Mouse (Mus musculus): Measurements from ENCODE around the gene Sult3a2. TPM values are rescaled to one million over a fixed set of nuclear protein-coding genes. Genes with fewer than 3 reads are reported as not detected.
"Not testable (repeated sequence)": the region's sequence is repeated elsewhere in the genome, so short reads cannot be mapped to it uniquely, and the experiment has no call there.

Gene Sult3a2
- polyA plus RNA-seq (2015; fragmentation: Nextera tagmentation; extraction: Ambion mirVana): not detected in 2 replicates

DNA sequence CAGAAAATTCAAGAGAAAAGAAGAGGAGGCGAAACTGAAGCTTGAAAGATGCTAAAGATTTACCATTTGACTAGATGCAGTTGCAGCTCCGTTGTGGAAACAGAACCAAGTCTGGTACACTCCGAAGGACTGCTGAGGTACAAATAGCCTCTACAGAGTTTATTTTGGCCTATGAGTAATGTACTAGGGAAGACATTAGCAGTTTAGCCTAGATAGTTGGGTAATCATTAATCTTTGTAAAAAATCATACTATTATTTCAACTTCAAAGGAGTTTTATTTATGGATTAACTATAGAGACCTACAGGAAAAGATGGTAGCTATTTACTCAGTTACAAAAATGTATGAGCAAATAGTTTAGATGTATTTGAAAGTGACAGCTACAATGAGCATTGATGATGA, at the start of gene Sult3a2:
Gene Sult3a2 (minus strand): TSS at position 101 of the 400 bp plus-strand sequence.
- 62% methylated on average over 3 of the region's 3 CpGs for WGBS (ENCODE audit: insufficient replicate concordance)
- ATAC-seq (ENCODE audit: low read depth) (no peak), DNase-seq (no peak)
- no peaks in the 10 kb centered on the region for H3K9me3 ChIP-seq (replicated peaks)
- H3K4me3 ChIP-seq (replicated peaks): no peak within 1 kb of the TSS
- no peaks in the 10 kb centered on the region for H3K27me3 ChIP-seq
- H3K27ac ChIP-seq: no peak within 1 kb of the TSS
- no peaks in the 10 kb centered on the region for H3K4me1 ChIP-seq (replicated peaks)
- no peak within 1 kb of the TSS for H3K9ac ChIP-seq
- no peaks in the 10 kb centered on the region for H3K36me3 ChIP-seq
- H3K4me2 ChIP-seq: no peak within 1 kb of the TSS

DNA sequence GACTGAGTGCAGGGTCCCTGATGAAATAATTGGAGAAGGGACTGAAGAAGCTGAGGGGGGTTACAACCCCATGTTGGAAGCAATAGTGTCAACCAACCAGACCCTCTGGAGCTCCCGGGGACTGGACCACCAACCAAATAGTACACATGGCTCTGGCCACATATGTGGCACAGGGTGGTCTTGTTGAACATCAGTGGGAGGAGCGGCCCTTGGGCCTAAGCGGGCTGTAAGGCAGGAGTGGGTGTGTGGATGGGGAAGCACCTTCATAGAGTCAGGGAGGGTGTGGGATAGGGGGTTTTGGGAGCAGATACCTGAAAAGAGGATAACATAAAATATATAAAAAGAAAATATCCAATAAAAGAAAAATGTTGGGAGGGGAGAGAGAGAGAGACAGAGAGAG, 34.4 kb upstream of the Sult3a2 start:
- Histone ChIP-seq H3K27ac (no peak overlapping the region), H3K27me3 (no peaks in the 10 kb centered on the region), H3K4me3 (replicated peaks) (no peak overlapping the region), H3K4me1 (replicated peaks) (no peaks in the 10 kb centered on the region), H3K9ac (no peak overlapping the region), H3K36me3 (no peaks in the 10 kb centered on the region), H3K4me2 (no peak overlapping the region), H3K9me3 (replicated peaks) (no peaks in the 10 kb centered on the region)
- no peak for ATAC-seq (ENCODE audit: low read depth)
- no peak for DNase-seq
- WGBS (ENCODE audit: insufficient replicate concordance): 66% methylated on average over 3 of the region's 3 CpGs

DNA sequence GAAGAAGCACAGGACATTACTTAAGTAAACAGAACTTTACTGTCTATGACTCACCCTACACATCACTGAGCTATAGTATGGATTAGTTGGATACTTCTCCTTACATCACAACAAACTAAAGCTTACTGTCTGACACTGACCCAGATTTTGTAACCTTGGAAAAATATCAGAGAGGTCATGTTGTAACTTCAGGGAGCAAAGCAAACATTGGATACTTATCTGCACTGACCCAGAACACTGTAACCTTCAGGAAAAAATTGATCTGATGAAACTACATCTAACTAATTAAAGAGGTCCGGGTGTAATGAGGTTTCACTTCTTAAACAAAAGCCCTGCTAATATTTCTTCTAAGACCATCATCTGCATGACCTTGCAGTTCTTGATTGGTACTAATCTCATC, 30.4 kb upstream of the Sult3a2 start:
- DNase-seq (no peak), ATAC-seq (ENCODE audit: low read depth) (no peak)
- no peaks in the 10 kb centered on the region for H3K36me3 ChIP-seq
- H3K4me2 ChIP-seq: no peak overlapping the region
- H3K9ac ChIP-seq: no peak overlapping the region
- no peaks in the 10 kb centered on the region for H3K27me3 ChIP-seq
- 56% methylated on average over 1 of the region's 1 CpGs for WGBS (ENCODE audit: insufficient replicate concordance)
- H3K4me1 ChIP-seq (replicated peaks): no peaks in the 10 kb centered on the region
- no peaks in the 10 kb centered on the region for H3K9me3 ChIP-seq (replicated peaks)
- H3K4me3 ChIP-seq (replicated peaks): no peak overlapping the region
- no peak overlapping the region for H3K27ac ChIP-seq

DNA sequence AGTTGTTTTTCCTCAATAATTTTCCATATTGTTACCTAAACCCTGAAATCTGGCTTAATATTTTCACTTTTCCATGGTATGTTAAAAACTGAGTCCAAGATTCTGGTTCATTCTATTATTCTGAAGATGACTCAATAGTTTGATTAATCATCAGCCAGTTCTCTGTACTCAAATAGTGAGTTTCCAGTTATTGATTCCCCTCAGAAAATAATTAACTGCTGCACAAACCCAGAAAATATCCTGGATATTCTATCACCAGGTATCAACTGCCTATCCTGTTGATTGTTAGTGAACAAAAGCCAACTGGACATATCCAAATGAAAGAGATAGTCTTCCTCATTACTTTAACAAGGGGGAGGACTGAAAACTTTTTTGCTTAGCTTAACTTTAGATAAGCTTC, 27.8 kb upstream of the Sult3a2 start:
- ATAC-seq (ENCODE audit: low read depth): no peak
- H3K4me2 ChIP-seq: no peak overlapping the region
- no peaks in the 10 kb centered on the region for H3K36me3 ChIP-seq
- no peaks in the 10 kb centered on the region for H3K27me3 ChIP-seq
- no peak overlapping the region for H3K27ac ChIP-seq
- no peak overlapping the region for H3K4me3 ChIP-seq (replicated peaks)
- no peak overlapping the region for H3K9ac ChIP-seq
- no peaks in the 10 kb centered on the region for H3K4me1 ChIP-seq (replicated peaks)
- no peaks in the 10 kb centered on the region for H3K9me3 ChIP-seq (replicated peaks)
- DNase-seq: no peak

DNA sequence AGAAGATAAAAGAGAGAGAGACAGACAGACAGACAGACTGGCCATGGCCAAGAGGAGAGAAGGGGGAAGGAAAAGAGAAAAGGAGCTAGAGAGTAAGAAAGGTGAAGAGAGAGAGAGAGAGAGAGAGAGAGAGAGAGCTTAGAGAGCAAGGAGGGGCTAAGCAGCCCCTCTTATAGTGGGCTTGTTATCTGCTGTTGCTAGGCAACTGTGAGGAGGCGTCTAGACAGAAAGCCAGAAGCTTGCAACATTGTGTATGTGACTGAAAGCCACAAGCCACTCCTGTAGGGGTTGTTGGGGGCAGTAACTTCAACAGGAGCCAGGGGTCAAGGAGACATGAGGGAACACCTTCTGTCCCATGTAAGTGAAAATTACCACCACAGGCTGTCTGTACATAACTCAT, 25.3 kb upstream of the Sult3a2 start:
- Histone ChIP-seq H3K4me1 (replicated peaks) (no peaks in the 10 kb centered on the region), H3K27me3 (no peaks in the 10 kb centered on the region), H3K4me2 (no peak overlapping the region), H3K4me3 (replicated peaks) (no peak overlapping the region), H3K36me3 (no peaks in the 10 kb centered on the region), H3K27ac (no peak overlapping the region), H3K9me3 (replicated peaks) (no peaks in the 10 kb centered on the region), H3K9ac (no peak overlapping the region)
- WGBS (ENCODE audit: insufficient replicate concordance): 19% methylated on average over 1 of the region's 1 CpGs
- ATAC-seq (ENCODE audit: low read depth) (no peak), DNase-seq (no peak)

DNA sequence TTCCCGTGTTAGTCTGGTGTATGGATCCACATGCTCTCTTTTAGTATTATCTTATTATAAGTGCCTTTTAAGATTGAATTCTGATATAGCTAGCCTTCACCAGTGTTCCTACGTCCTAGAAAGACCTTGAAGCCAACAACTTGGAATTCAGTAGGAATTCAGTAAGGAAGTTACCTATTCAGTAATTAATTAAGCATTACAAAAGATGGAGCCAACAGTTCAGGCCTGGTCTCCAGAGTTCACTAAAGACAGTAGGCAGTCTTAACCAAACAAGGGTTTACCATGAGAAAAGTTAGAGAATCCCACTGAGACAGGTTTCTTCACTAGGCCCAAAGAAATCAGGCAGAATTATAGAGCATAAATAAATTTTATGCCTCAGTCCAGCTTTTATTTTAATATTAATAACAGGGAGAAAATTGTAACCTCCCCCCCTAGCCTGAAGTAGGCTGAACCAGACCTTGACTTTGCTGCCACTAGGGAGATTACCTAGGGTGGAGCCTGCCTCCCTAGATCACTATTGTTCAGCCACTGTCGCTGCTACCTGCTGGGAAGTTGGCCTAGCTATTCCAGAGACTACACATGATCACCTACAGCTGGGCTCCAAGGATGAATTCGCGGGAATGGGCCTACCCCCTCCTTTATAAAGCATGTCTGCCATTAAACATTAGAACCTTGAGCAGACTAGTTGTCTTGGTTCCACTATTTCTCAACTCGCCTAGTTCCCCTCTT, 10.9 kb upstream of the Sult3a2 start:
- H3K27me3 ChIP-seq; H3K9me3 ChIP-seq (replicated peaks): not testable (repeated sequence)
- WGBS (ENCODE audit: insufficient replicate concordance): 50% methylated on average over 6 of the region's 6 CpGs

DNA sequence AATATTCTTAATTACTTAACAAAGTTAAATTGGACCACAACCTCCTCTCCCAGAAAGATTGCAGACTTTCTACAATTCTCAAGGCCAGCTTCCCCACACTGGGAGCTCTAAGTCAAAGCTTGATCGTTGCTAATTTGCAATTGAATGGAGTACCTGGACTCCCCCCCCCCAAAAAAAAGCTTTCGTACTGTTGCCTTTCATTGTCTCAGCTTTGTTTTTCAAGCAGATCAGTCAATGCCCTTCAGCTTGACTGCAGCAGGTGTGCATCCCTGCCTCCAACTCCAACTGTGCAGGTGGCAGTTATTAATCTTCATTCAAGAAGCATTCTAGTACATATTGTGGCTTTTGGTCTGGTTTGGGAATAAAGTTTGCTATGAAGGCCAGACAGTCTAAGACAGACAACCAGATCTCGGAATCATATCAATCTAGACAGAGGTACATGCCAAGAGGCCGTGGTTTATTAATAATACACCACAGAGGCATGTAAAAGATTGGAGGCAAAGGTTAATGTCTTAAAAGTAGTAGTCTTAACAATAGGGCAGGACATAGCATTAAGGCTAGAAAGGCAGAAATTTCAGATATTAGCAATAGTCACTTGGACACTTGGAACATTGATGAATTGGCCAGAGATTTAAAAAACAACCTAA, 9.9 kb upstream of the Sult3a2 start:
- H3K4me2 ChIP-seq; ATAC-seq (ENCODE audit: low read depth); H3K27ac ChIP-seq; DNase-seq; H3K9me3 ChIP-seq (replicated peaks); H3K36me3 ChIP-seq; H3K27me3 ChIP-seq; H3K4me1 ChIP-seq (replicated peaks); H3K4me3 ChIP-seq (replicated peaks); H3K9ac ChIP-seq: not testable (repeated sequence)
- WGBS (ENCODE audit: insufficient replicate concordance): 57% methylated on average over 4 of the region's 4 CpGs

More for the DNA sequence above, 10.9 kb upstream of the Sult3a2 start:
- not testable (repeated sequence) for ATAC-seq (ENCODE audit: low read depth); DNase-seq; H3K4me3 ChIP-seq (replicated peaks); H3K4me2 ChIP-seq; H3K27ac ChIP-seq; H3K4me1 ChIP-seq (replicated peaks); H3K9ac ChIP-seq; H3K36me3 ChIP-seq

DNA sequence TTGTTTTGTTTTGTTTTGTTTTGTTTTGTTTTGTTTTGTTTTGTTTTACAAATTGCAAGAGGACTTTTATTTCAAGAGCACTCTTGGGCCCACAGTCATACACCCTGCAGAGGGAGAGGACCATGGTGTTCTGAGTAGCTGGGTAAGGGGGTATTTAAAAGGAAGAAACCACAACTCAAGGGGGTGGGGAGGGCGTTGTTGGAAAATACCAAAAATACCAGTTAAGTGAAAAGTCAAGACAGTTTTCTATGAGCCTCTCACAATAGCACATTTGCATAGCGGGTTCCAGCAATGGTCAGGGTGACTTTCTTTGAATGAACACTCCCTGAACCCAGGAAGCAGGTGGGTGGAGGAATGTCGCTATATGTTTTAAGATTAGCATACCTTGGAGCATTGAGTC, 5.7 kb upstream of the Sult3a2 start:
- not testable (repeated sequence) for H3K9me3 ChIP-seq (replicated peaks); H3K27me3 ChIP-seq; DNase-seq; H3K4me3 ChIP-seq (replicated peaks); H3K27ac ChIP-seq; H3K4me1 ChIP-seq (replicated peaks); ATAC-seq (ENCODE audit: low read depth); H3K4me2 ChIP-seq; H3K9ac ChIP-seq; H3K36me3 ChIP-seq
- WGBS (ENCODE audit: insufficient replicate concordance): 43% methylated on average over 3 of the region's 3 CpGs

DNA sequence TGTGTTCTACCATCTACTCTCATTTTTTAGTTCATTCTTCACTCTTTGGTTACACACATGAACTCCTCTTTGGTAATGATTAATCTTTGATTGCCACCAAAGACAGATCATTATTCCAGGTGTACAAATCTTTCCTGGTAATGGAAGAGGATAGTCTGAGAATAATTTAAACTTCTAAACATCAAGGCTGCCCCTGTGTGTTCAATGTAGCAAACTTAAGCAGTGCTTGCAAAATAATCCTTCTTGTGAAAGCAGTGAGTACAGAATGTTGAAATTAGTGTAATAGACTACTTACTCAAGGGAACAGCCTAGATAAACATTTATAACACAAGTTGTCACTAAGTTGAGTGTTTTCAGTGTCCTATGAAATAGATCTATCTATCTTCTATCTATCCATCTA, 1.0 kb upstream of the Sult3a2 start:
- Histone ChIP-seq H3K27ac (no peak overlapping the region), H3K9me3 (replicated peaks) (no peaks in the 10 kb centered on the region)
- no peak for ATAC-seq (ENCODE audit: low read depth)

DNA sequence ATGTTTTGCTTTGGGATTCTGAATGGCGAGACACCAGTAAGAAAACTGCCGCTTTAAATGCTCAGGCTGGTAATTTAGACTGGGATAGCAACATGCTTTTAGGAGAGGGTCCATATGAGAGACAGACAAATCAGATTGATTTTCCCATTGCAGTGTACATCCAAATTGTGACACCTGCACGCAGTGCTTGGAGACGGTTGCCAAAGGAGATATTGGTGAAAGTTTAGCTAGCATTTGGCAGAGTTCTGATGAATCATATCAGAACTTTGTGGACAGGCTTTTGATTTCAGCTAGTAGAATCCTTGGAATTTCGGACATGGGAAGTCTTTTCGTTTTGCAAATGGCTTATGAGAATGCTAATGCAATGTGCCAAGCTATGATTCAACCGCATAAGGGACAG, 51.3 kb downstream of the Sult3a2 start:
- H3K36me3 ChIP-seq; H3K4me2 ChIP-seq; DNase-seq; ATAC-seq (ENCODE audit: low read depth); H3K27me3 ChIP-seq; H3K4me1 ChIP-seq (replicated peaks); H3K27ac ChIP-seq; H3K4me3 ChIP-seq (replicated peaks); H3K9me3 ChIP-seq (replicated peaks); H3K9ac ChIP-seq: not testable (repeated sequence)
- WGBS (ENCODE audit: insufficient replicate concordance): 66% methylated on average over 7 of the region's 7 CpGs

More for the DNA sequence above, 1.0 kb upstream of the Sult3a2 start:
- no peak overlapping the region for H3K4me3 ChIP-seq (replicated peaks)
- no peaks in the 10 kb centered on the region for H3K27me3 ChIP-seq
- H3K4me2 ChIP-seq: no peak overlapping the region
- no peaks in the 10 kb centered on the region for H3K4me1 ChIP-seq (replicated peaks)
- no peak overlapping the region for H3K9ac ChIP-seq
- DNase-seq: no peak
- no peaks in the 10 kb centered on the region for H3K36me3 ChIP-seq

DNA sequence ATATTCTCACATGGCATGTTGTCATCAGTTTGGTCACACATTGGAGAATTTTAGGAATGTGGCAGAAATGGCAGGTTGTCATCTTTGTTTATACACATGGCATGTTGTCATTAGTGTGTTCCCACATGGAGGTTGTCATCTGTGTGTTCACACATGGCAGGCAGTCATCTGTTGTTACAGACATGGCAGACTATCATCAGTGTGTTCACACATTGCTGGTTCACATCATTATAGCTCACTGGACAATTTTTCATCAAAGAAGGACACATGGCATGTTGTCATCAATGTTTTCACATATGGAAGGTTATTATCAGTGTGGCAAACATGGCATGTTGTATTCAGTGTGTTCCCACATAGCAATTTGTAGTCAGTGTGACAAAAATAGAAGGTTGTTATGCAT, 53.3 kb downstream of the Sult3a2 start:
- Histone ChIP-seq H3K9ac (no peak overlapping the region), H3K27me3 (no peaks in the 10 kb centered on the region), H3K4me2 (no peak overlapping the region), H3K36me3 (no peaks in the 10 kb centered on the region), H3K4me3 (replicated peaks) (no peak overlapping the region), H3K4me1 (replicated peaks) (no peaks in the 10 kb centered on the region), H3K9me3 (replicated peaks) (no peaks in the 10 kb centered on the region), H3K27ac (no peak overlapping the region)
- DNase-seq (no peak), ATAC-seq (ENCODE audit: low read depth) (no peak)
